Mouse (Mus musculus): ENCODE measurements around the gene Fbxl8. TPM values are rescaled to one million over a fixed set of nuclear protein-coding genes. Genes with fewer than 3 reads are reported as not detected.

The Fbxl8 gene
- polyA plus RNA-seq, 1 experiment from 2014 or later: 0.53 TPM

DNA sequence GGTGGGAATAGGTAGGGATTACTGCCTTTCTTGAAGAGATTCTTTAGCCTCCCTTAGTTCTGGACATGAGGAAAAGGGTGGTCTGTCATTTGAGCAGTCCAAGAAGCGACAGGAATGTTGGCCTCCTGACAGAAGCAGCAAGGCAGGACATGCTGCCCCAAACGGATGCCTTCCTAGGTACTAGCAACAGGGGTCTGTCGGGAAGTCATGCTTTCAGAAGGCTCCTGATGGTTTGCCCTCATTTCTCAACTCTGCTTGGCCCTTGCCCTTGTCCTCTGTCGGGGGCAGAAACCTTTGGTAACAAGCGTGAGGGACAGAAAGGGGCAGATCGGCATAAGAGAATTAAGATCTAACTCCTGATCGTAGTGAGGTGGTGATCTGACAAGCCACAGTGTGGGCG is 45.7 kb downstream of the Fbxl8 start:
- Histone ChIP-seq H3K36me3 (ENCODE audit: control insufficient read depth, insufficient read depth, low read length) (peaks cover 5% of the 10 kb centered on the region), H3K9me3 (ENCODE audit: control insufficient read depth, low read length) (no peaks in the 10 kb centered on the region), H3K4me3 (ENCODE audit: low read depth, low read length) (no peak overlapping the region), H3K27me3 (ENCODE audit: control insufficient read depth, insufficient read depth, low read length) (no peaks in the 10 kb centered on the region), H3K4me1 (replicated peaks; ENCODE audit: control insufficient read depth, insufficient read depth, low read length) (peaks cover 5% of the 10 kb centered on the region), H3K27ac (ENCODE audit: low read depth, low read length) (no peak overlapping the region), H3K9ac (ENCODE audit: low read length) (no peak overlapping the region), H3K4me2 (ENCODE audit: low read depth, low read length, severe bottlenecking) (no peak overlapping the region)
- 82% methylated on average over 8 of the region's 8 CpGs for WGBS
- DNase-seq (ENCODE audit: low spot score) (no peak), ATAC-seq (replicated peaks; ENCODE audit: low FRiP score) (no peak)

- H3K4me2 ChIP-seq (ENCODE audit: low read depth, low read length, severe bottlenecking): no peak overlapping the region
- no peak for DNase-seq (ENCODE audit: low spot score)
- H3K36me3 ChIP-seq (ENCODE audit: control insufficient read depth, insufficient read depth, low read length): peaks cover 3% of the 10 kb centered on the region
Observed at GRCm38 (mm10) chr8:105311718-105312117, 47.3 kb downstream of the Fbxl8 start.

DNA sequence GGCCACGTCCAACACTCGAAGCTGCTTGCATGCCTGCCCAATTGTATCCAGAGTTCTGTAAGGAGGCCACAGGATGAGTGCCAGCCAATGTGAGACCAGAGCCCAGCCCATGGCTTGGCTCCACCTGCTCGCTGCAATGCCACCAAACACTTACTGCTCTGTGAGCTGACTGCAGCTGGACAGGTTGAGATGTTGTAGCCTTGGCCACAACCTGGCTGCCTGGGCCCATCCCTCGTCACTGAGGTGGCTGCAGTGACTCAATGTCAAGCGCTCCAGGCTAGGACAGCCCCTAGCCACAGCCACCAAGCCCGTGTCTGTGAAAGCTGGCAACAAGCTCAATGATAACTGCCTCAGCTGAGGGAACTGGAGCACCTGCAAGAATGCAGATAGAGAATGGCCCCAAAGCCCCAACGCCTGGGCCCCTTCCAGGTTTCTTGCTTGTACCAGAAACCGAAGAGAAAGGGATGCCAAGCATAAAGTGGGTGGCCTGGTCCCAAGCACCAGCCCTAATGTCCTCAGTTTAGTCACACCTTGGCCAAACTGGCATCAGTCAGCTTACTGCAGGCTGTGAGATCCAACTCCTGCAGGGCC is 48.5 kb downstream of the Fbxl8 start:
- ATAC-seq (replicated peaks; ENCODE audit: low FRiP score) (no peak), DNase-seq (ENCODE audit: low spot score) (no peak)
- no peak overlapping the region for H3K27ac ChIP-seq (ENCODE audit: low read depth, low read length)

More at GRCm38 (mm10) chr8:105311718-105312117, 47.3 kb downstream of the Fbxl8 start:
- WGBS: 90% methylated on average over 1 of the region's 1 CpGs
- Histone ChIP-seq H3K9me3 (ENCODE audit: control insufficient read depth, low read length) (no peaks in the 10 kb centered on the region), H3K9ac (ENCODE audit: low read length) (no peak overlapping the region), H3K27me3 (ENCODE audit: control insufficient read depth, insufficient read depth, low read length) (no peaks in the 10 kb centered on the region), H3K4me1 (replicated peaks; ENCODE audit: control insufficient read depth, insufficient read depth, low read length) (no peaks in the 10 kb centered on the region), H3K4me3 (ENCODE audit: low read depth, low read length) (no peak overlapping the region), H3K27ac (ENCODE audit: low read depth, low read length) (no peak overlapping the region)
- ATAC-seq (replicated peaks; ENCODE audit: low FRiP score): no peak

DNA sequence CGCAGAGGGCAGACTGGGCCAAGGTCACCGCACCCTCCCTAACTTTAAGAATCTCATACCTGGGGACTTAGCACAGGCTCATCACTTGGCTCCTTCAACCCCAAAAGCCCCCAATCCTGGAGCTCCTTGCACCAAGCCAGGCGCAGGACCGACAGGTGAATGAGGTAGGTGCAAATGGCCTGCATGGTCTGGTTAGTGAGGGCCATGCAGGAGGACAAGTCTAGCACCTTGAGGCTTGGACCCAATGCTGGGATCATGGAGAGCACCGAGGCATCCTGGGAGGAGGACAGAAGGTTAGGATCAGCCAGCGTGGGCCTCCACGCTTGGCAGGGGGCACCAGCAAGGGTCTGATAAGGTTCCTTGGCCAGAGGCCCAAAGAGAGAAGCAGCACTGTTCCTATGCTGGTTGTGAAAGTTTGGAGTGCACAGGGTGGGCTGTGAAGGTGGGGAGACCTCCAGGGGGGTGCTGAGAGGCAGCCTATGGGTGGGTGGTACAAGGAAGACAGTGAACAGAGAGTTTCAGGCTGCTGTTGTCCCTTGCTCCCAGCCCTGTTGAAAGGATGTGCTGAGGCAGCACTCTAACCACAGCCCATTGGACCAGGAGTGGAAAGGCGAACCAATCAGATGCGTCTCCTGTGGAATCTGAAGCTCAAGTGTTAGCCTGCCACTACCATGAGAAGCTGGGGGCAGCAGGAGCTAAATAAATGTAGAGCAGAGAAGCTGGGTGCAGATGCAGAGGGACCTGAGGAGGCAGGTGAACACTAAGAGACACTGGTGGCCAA is 49.4 kb downstream of the Fbxl8 start:
- no peak overlapping the region for H3K4me3 ChIP-seq (ENCODE audit: low read depth, low read length)
- no peaks in the 10 kb centered on the region; the same call in 1 of the 2 replicates for H3K36me3 ChIP-seq (ENCODE audit: control insufficient read depth, insufficient read depth, low read length)
- H3K9ac ChIP-seq (ENCODE audit: low read length): no peak overlapping the region
- H3K9me3 ChIP-seq (ENCODE audit: control insufficient read depth, low read length): no peaks in the 10 kb centered on the region
- WGBS: 80% methylated on average over 9 of the region's 9 CpGs
- H3K27ac ChIP-seq (ENCODE audit: low read depth, low read length): no peak overlapping the region
- H3K4me1 ChIP-seq (replicated peaks; ENCODE audit: control insufficient read depth, insufficient read depth, low read length): no peaks in the 10 kb centered on the region
- H3K4me2 ChIP-seq (ENCODE audit: low read depth, low read length, severe bottlenecking): no peak overlapping the region
- ATAC-seq (replicated peaks; ENCODE audit: low FRiP score) (peak; percentile 29; the same call in 1 of the 2 replicates), DNase-seq (ENCODE audit: low spot score) (no peak)
- no peaks in the 10 kb centered on the region for H3K27me3 ChIP-seq (ENCODE audit: control insufficient read depth, insufficient read depth, low read length)

More for the DNA sequence above, 48.5 kb downstream of the Fbxl8 start:
- Histone ChIP-seq H3K9me3 (ENCODE audit: control insufficient read depth, low read length) (no peaks in the 10 kb centered on the region), H3K4me3 (ENCODE audit: low read depth, low read length) (no peak overlapping the region), H3K36me3 (ENCODE audit: control insufficient read depth, insufficient read depth, low read length) (peaks cover under 1% of the 10 kb centered on the region; the same call in 1 of the 2 replicates), H3K4me1 (replicated peaks; ENCODE audit: control insufficient read depth, insufficient read depth, low read length) (no peaks in the 10 kb centered on the region), H3K27me3 (ENCODE audit: control insufficient read depth, insufficient read depth, low read length) (no peaks in the 10 kb centered on the region), H3K9ac (ENCODE audit: low read length) (no peak overlapping the region), H3K4me2 (ENCODE audit: low read depth, low read length, severe bottlenecking) (no peak overlapping the region)
- 84% methylated on average over 8 of the region's 8 CpGs for WGBS

DNA sequence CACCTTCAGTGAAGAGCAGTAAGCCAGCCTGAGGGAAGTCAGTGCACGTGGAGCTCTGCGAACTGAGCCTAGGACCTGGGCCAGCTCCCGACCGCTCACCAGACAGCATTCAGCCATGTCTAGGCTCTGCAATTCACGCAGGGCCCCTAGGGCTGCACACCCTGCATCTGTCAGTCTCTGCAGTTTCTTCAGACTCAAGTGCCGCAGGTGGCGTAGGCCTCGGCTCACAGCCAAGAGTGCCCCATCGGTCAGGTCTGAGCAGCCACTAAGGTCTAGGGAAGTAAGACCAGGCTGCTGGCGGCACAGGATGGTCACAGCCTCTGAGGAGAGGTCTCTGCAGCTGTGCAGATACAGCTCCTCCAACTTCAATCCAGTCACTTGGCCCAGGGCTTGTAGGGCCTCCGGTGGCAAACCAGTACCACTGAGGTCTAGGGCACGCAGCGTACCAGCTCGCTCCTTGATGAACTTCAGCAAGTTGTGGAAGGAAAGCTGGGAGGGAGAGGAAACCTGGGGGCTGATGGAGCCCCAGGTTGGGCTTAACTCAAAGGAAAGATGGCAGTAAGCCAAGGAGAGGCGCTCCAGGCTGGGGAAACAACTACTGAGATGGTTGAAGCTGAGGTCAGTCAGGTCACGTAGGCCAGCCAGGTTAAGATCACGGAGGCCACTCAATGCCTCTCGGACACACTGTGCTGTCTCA is 50.8 kb downstream of the Fbxl8 start:
- DNase-seq (ENCODE audit: low spot score) (no peak), ATAC-seq (replicated peaks; ENCODE audit: low FRiP score) (no peak)
- H3K4me1 ChIP-seq (replicated peaks; ENCODE audit: control insufficient read depth, insufficient read depth, low read length): no peaks in the 10 kb centered on the region
- no peak overlapping the region for H3K4me2 ChIP-seq (ENCODE audit: low read depth, low read length, severe bottlenecking)
- no peak overlapping the region for H3K4me3 ChIP-seq (ENCODE audit: low read depth, low read length)
- no peaks in the 10 kb centered on the region for H3K9me3 ChIP-seq (ENCODE audit: control insufficient read depth, low read length)
- no peak overlapping the region for H3K9ac ChIP-seq (ENCODE audit: low read length)
- H3K27ac ChIP-seq (ENCODE audit: low read depth, low read length): no peak overlapping the region
- no peaks in the 10 kb centered on the region; the same call in 1 of the 2 replicates for H3K36me3 ChIP-seq (ENCODE audit: control insufficient read depth, insufficient read depth, low read length)
- H3K27me3 ChIP-seq (ENCODE audit: control insufficient read depth, insufficient read depth, low read length): no peaks in the 10 kb centered on the region
- WGBS: 93% methylated on average over 18 of the region's 18 CpGs

DNA sequence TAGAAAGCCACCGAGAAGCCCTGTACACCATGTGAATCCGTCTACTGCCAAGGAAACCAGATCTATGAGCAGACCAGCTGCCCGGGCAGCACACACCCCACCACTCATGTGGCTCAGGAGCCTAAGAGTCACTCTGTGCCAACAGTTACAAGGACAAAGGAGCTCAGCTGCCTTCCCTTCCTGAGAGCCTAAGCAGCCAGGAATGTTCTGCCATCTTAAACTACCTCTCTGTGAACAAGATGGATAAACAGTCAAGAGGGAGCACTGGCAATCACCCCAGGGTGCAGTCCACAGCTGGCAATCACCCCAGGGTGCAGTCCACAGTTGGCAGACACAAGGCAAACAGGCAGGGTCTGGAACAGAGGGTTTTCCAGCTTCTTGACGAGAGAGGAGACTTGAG is 53.5 kb downstream of the Fbxl8 start:
- 88% methylated on average over 4 of the region's 4 CpGs for WGBS
- ATAC-seq (replicated peaks; ENCODE audit: low FRiP score): no peak
- Histone ChIP-seq H3K4me3 (ENCODE audit: low read depth, low read length) (no peak overlapping the region), H3K36me3 (ENCODE audit: control insufficient read depth, insufficient read depth, low read length) (no peaks in the 10 kb centered on the region; the same call in 1 of the 2 replicates), H3K9ac (ENCODE audit: low read length) (no peak overlapping the region), H3K27ac (ENCODE audit: low read depth, low read length) (no peak overlapping the region), H3K4me2 (ENCODE audit: low read depth, low read length, severe bottlenecking) (no peak overlapping the region), H3K4me1 (replicated peaks; ENCODE audit: control insufficient read depth, insufficient read depth, low read length) (no peaks in the 10 kb centered on the region), H3K27me3 (ENCODE audit: control insufficient read depth, insufficient read depth, low read length) (no peaks in the 10 kb centered on the region), H3K9me3 (ENCODE audit: control insufficient read depth, low read length) (no peaks in the 10 kb centered on the region)
- no peak for DNase-seq (ENCODE audit: low spot score)

DNA sequence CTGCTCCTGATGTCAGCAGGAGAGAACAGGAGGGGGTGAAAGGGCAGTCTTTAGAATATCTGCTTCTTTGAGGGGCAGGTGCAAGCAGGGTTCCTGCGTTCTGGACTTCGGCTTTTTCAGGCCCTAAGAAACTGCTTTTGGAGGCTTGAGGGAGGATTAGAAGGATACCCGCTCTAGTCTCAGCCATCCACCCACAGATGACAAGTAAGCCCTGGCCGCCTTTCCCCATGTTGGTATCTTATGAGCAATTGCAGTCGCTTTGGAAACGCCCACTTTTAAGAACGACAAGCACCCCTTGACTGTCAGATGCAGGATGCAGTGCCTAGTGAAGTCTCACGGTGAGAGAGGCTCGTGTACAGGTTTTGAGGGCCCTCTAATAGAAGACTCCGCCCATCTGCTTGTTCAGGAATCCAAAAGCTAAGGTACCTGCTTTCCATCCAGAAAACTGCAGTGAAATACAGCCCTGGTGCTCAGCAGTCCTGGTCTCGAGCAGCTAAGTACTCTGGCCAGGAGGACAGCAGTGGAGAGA is 54.3 kb downstream of the Fbxl8 start:
- WGBS: 84% methylated on average over 11 of the region's 11 CpGs
- DNase-seq (ENCODE audit: low spot score) (peak; percentile 42), ATAC-seq (replicated peaks; ENCODE audit: low FRiP score) (no peak)
- Histone ChIP-seq H3K27ac (ENCODE audit: low read depth, low read length) (no peak overlapping the region), H3K9ac (ENCODE audit: low read length) (no peak overlapping the region), H3K4me1 (replicated peaks; ENCODE audit: control insufficient read depth, insufficient read depth, low read length) (no peaks in the 10 kb centered on the region), H3K4me2 (ENCODE audit: low read depth, low read length, severe bottlenecking) (no peak overlapping the region), H3K9me3 (ENCODE audit: control insufficient read depth, low read length) (no peaks in the 10 kb centered on the region), H3K27me3 (ENCODE audit: control insufficient read depth, insufficient read depth, low read length) (no peaks in the 10 kb centered on the region), H3K4me3 (ENCODE audit: low read depth, low read length) (no peak overlapping the region), H3K36me3 (ENCODE audit: control insufficient read depth, insufficient read depth, low read length) (no peaks in the 10 kb centered on the region; the same call in 1 of the 2 replicates)

Measured in forebrain, embryonic 11.5 days (tissue).